Mouse (Mus musculus): ENCODE measurements around the gene Frmd8. TPM values are rescaled to one million over a fixed set of nuclear protein-coding genes. Genes with fewer than 3 reads are reported as not detected.
A peak's percentile ranks its signal among the peaks of the same experiment; 100 is the strongest.

Gene Frmd8
- polyA plus RNA-seq (2014; fragmentation: Nextera tagmentation; extraction: Ambion mirVana), result 21.2 and 24.4 TPM in 2 replicates

DNA sequence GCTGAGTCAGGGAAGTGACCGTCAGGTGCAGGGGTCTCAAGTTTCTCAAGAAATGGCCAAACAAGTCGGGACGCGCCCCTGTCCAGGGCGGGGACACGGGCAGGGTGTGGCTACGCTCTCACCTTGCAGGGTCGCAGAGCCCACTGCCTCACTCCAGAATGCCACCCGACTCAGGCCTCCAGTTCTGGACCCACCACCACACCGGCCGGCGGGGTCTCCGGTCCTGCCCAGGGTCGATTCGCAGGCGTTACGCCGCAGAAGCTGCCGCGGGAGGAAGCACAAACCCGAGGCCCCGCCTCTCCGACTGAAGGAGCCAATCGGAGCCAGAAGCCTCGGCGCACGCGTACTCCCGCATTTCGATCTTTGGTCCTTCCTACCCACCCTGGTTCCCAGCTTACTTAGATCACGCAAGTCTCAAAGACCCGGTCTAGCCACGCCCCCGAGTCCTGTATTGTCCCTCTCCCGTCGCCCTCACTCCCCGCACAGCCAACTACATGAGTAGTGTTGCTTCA lies at the start of gene Frmd8:
Frmd8 (minus strand) TSS at position 306 of the 512 bp plus-strand sequence.
- H3K9ac ChIP-seq (ENCODE audit: low read length), result peak within 1 kb of the TSS; percentile 64
- DNase-seq (ENCODE audit: low spot score) (peak; percentile 93), ATAC-seq (ENCODE audit: insufficient number of reproducible peaks, low FRiP score, low TSS enrichment, low read depth) (peak; percentile 82)
- H3K4me1 ChIP-seq (ENCODE audit: control insufficient read depth, insufficient read depth, low read length), result peaks cover 21% of the 10 kb centered on the region
- WGBS, result 0% methylated on average over 37 of the region's 37 CpGs
- no peaks in the 10 kb centered on the region for H3K9me3 ChIP-seq (ENCODE audit: control insufficient read depth, low read length)
- peak within 1 kb of the TSS; percentile 57 for H3K4me3 ChIP-seq (ENCODE audit: low read depth, low read length)
- peak within 1 kb of the TSS; percentile 68 for H3K4me2 ChIP-seq (ENCODE audit: low read depth, severe bottlenecking)
- H3K27ac ChIP-seq (replicated peaks; ENCODE audit: low read depth, low read length), result peak within 1 kb of the TSS; percentile 43
- H3K27me3 ChIP-seq (ENCODE audit: control insufficient read depth, insufficient read depth, low read length), result no peaks in the 10 kb centered on the region
- peaks cover 6% of the 10 kb centered on the region for H3K36me3 ChIP-seq (ENCODE audit: control insufficient read depth, insufficient read depth, low read length)

DNA sequence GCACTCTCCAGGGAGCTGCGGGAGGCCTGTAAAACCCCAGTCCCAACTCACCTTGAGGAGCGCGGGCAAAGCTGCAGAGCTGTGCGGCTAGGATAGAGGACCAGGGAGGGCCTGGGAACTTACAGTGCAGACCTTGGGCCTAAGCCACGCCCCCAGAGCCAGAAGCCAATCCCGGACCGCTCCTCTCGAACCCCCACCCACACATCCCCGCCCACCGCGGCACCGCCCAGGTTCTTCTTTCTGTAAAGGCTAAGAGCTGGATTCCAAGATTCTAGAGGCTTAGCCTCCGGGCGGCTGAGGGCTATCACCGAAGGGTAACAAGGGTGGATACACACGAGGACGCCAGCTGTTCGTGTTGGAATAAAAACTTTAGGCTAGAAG lies 49.6 kb upstream of the Frmd8 start, which contains the start of gene Cdc42ep2:
Cdc42ep2 (minus strand) TSS at position 104 of the 381 bp plus-strand sequence.
- under 1% methylated on average over 18 of the region's 18 CpGs for WGBS
- 0 out of 2 replicates have a peak, but pooled peaks cover 2% of the 10 kb centered on the region for H3K27me3 ChIP-seq (ENCODE audit: control insufficient read depth, insufficient read depth, low read length)
- no peak within 1 kb of the TSS for H3K9ac ChIP-seq (ENCODE audit: low read length)
- DNase-seq (ENCODE audit: low spot score) (peak; percentile 96), ATAC-seq (ENCODE audit: insufficient number of reproducible peaks, low FRiP score, low TSS enrichment, low read depth) (peak; percentile 89)
- H3K36me3 ChIP-seq (ENCODE audit: control insufficient read depth, insufficient read depth, low read length), result no peaks in the 10 kb centered on the region
- H3K9me3 ChIP-seq (ENCODE audit: control insufficient read depth, low read length), result no peaks in the 10 kb centered on the region
- H3K4me1 ChIP-seq (ENCODE audit: control insufficient read depth, insufficient read depth, low read length), result peaks cover 12% of the 10 kb centered on the region
- H3K27ac ChIP-seq (replicated peaks; ENCODE audit: low read depth, low read length), result no peak within 1 kb of the TSS
- H3K4me3 ChIP-seq (ENCODE audit: low read depth, low read length), result peak within 1 kb of the TSS; percentile 37
- peak within 1 kb of the TSS; percentile 90 for H3K4me2 ChIP-seq (ENCODE audit: low read depth, severe bottlenecking)

DNA sequence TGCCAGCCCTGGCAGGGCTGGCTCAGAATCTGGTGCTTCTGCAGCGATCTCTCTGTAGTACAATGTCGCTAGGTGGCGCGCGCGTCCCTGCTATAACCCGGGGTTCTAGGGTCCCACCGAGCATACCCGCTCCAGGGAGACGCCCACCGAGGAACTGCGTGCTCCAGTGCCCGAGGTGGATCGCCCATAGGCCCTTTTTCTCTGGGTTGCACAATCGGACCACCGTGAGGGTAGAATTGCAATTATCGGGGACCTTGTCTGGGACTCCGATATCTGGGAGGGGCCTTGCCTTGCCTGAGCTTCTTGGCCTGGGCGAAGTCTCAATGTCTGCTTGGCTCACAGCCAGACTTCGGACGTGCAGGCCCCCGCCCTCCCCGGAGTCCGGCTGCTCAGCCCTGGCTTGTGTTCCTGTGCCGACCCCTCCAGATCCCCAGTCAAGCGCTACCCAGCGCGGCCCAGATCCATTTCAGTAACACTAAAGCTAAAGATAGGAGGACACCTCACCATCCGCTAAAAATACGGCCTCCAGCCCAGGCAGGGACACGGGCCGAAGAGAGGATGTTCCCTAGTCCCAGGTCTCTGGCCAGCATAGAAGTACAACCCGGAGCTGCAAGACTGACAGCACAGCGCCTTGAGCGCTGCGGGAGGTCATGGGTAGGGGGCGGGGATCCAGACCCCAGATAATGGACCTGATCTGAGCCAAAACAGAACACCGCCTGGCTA lies 49.1 kb upstream of the Frmd8 start:
- Histone ChIP-seq H3K4me2 (ENCODE audit: low read depth, severe bottlenecking) (peak overlapping the region; percentile 90), H3K4me3 (ENCODE audit: low read depth, low read length) (peak overlapping the region; percentile 37), H3K9me3 (ENCODE audit: control insufficient read depth, low read length) (no peaks in the 10 kb centered on the region), H3K4me1 (ENCODE audit: control insufficient read depth, insufficient read depth, low read length) (peaks cover 12% of the 10 kb centered on the region), H3K27me3 (ENCODE audit: control insufficient read depth, insufficient read depth, low read length) (0 out of 2 replicates have a peak, but pooled peaks cover 2% of the 10 kb centered on the region), H3K36me3 (ENCODE audit: control insufficient read depth, insufficient read depth, low read length) (no peaks in the 10 kb centered on the region), H3K9ac (ENCODE audit: low read length) (no peak overlapping the region), H3K27ac (replicated peaks; ENCODE audit: low read depth, low read length) (no peak overlapping the region)
- ATAC-seq (ENCODE audit: insufficient number of reproducible peaks, low FRiP score, low TSS enrichment, low read depth) (peak; percentile 60), DNase-seq (ENCODE audit: low spot score) (peak; percentile 98)
- under 1% methylated on average over 38 of the region's 38 CpGs for WGBS

DNA sequence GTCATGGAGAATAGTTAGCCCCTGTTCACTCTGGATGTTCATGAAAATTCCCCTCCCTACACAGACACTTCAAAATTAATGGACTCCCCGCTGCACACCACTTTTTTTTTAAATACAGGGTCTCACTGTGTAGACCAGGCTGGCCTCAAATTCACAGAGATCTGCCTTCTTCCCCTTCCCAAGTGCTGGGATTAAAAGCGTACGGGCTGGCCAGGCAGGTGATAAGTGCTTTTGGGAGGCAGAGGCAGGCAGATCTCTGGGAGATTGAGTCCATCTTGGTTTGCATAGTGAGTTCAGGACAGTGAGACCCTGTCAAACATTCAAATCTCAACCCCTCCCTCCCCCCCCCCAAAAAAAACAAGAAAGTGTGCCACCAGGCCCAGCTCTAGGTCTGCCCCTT lies 47.9 kb upstream of the Frmd8 start:
- H3K27me3 ChIP-seq (ENCODE audit: control insufficient read depth, insufficient read depth, low read length), result 0 out of 2 replicates have a peak, but pooled peaks cover 2% of the 10 kb centered on the region
- ATAC-seq (ENCODE audit: insufficient number of reproducible peaks, low FRiP score, low TSS enrichment, low read depth), result no peak
- no peak for DNase-seq (ENCODE audit: low spot score)
- no peaks in the 10 kb centered on the region for H3K9me3 ChIP-seq (ENCODE audit: control insufficient read depth, low read length)
- no peak overlapping the region for H3K4me2 ChIP-seq (ENCODE audit: low read depth, severe bottlenecking)
- peaks cover 6% of the 10 kb centered on the region; the same call in 1 of the 2 replicates for H3K4me1 ChIP-seq (ENCODE audit: control insufficient read depth, insufficient read depth, low read length)
- 90% methylated on average over 3 of the region's 3 CpGs for WGBS
- no peak overlapping the region for H3K4me3 ChIP-seq (ENCODE audit: low read depth, low read length)
- H3K9ac ChIP-seq (ENCODE audit: low read length), result no peak overlapping the region
- H3K27ac ChIP-seq (replicated peaks; ENCODE audit: low read depth, low read length), result no peak overlapping the region
- H3K36me3 ChIP-seq (ENCODE audit: control insufficient read depth, insufficient read depth, low read length), result no peaks in the 10 kb centered on the region

DNA sequence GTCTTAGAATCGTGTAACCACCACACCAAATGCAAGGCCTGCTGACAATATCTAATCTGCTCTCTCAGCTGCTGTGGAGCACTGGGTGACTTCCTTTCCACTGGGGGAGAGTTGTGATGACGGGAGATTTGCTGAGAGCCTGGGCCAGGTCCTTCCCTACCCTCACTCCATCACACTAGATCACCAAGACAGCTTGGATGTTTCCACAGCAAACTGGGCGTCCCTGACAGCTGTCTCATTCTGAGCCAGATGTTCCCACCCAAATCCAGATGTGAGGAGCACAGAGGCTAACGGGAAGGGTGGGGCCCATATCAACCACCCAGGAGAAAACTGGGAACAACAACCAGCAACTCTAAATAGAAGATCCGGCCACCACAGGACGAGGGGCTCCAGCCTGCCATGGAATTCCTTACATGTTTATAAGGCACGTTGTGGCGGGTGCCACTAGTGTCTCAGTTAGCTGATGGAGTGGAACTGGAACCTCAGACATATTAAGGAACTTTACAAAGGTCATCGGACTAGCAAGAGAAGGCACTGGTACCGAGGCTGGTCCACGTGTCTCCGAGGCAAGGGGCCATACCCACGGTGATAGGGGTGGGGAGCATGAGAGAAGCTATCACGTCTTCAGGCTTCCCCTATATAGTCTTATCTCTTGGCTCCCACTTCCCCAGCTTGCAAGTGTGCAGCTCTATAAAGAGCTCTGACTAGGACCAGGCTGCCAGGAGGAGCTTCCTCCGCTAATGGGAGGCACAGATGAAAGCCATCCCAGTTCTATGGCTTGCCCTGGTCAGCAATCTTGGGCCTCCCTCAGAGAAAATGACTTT lies 47.3 kb upstream of the Frmd8 start:
- H3K4me1 ChIP-seq (ENCODE audit: control insufficient read depth, insufficient read depth, low read length), result peaks cover 6% of the 10 kb centered on the region; the same call in 1 of the 2 replicates
- H3K9me3 ChIP-seq (ENCODE audit: control insufficient read depth, low read length), result no peaks in the 10 kb centered on the region
- WGBS, result 73% methylated on average over 15 of the region's 15 CpGs
- H3K4me2 ChIP-seq (ENCODE audit: low read depth, severe bottlenecking), result no peak overlapping the region
- DNase-seq (ENCODE audit: low spot score) (no peak), ATAC-seq (ENCODE audit: insufficient number of reproducible peaks, low FRiP score, low TSS enrichment, low read depth) (no peak)
- no peak overlapping the region; the same call in 1 of the 2 replicates for H3K9ac ChIP-seq (ENCODE audit: low read length)
- no peaks in the 10 kb centered on the region for H3K36me3 ChIP-seq (ENCODE audit: control insufficient read depth, insufficient read depth, low read length)
- H3K4me3 ChIP-seq (ENCODE audit: low read depth, low read length), result no peak overlapping the region
- 0 out of 2 replicates have a peak, but pooled peaks cover 2% of the 10 kb centered on the region for H3K27me3 ChIP-seq (ENCODE audit: control insufficient read depth, insufficient read depth, low read length)
- H3K27ac ChIP-seq (replicated peaks; ENCODE audit: low read depth, low read length), result no peak overlapping the region

DNA sequence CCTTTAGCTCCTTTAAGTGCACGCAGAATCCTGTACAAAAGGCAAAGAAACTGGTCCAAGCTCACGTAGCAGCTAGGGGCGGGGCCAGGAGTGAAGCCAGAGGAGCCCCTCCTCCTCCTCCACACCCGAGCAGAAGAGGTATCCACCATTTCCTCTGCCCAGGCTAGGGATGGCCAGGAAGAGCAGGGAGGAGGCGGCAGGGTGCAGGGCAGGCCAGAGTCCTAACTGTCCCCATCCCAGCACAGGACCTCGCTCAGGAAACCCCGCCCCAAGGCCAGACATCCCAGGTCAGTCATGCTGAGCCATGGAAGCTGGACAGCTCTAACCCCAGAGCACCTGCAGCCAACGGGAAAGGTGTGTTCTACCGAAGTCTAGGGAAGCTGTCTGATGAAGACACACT lies 46.6 kb upstream of the Frmd8 start:
- no peak overlapping the region for H3K27ac ChIP-seq (replicated peaks; ENCODE audit: low read depth, low read length)
- no peaks in the 10 kb centered on the region for H3K9me3 ChIP-seq (ENCODE audit: control insufficient read depth, low read length)
- WGBS, result 20% methylated on average over 9 of the region's 9 CpGs
- H3K4me2 ChIP-seq (ENCODE audit: low read depth, severe bottlenecking), result peak overlapping the region; percentile 18; the same call in 1 of the 2 replicates
- ATAC-seq (ENCODE audit: insufficient number of reproducible peaks, low FRiP score, low TSS enrichment, low read depth) (no peak), DNase-seq (ENCODE audit: low spot score) (no peak)
- peaks cover 6% of the 10 kb centered on the region; the same call in 1 of the 2 replicates for H3K4me1 ChIP-seq (ENCODE audit: control insufficient read depth, insufficient read depth, low read length)
- H3K9ac ChIP-seq (ENCODE audit: low read length), result peak overlapping the region; percentile 27; the same call in 1 of the 2 replicates
- H3K36me3 ChIP-seq (ENCODE audit: control insufficient read depth, insufficient read depth, low read length), result no peaks in the 10 kb centered on the region
- 0 out of 2 replicates have a peak, but pooled peaks cover 2% of the 10 kb centered on the region for H3K27me3 ChIP-seq (ENCODE audit: control insufficient read depth, insufficient read depth, low read length)
- no peak overlapping the region for H3K4me3 ChIP-seq (ENCODE audit: low read depth, low read length)

DNA sequence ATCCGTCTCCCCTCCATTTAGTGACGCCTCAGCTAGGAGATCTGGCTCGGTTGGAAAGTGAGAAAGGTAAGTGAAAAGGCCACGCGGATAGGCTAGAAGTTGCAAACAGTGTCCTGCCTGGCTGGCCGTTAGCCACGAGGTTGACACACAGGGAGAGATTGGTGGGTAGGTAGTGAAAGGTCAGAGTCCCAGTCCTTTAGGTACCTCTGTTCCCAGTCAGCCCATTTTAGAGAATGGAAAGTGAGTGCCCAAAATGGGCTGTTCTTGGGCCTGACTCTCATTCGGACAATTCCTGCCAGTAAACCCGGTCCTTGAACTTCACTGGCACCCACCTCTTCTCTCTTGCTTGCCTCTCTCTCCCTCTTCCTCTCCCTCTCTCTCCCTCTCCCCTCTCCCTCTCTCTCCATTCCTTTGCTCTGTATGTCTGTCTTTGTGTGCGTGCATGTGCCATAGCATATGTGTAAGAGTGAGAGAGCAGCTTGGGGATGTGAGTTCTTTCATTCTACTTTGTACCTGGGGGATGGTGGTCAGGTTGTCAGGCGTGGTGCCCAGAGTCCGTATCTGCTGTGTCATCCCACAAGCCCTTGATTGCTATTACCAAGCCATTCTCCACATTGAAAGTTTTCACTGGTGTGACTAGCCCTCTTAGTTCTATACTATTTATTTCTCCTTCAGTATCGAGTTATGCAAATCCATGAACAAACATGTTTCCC lies 38.1 kb upstream of the Frmd8 start, which contains the start of gene Dpf2:
Dpf2 (minus strand) TSS at position 4 of the 713 bp plus-strand sequence.
- Histone ChIP-seq H3K9me3 (ENCODE audit: control insufficient read depth, low read length) (no peaks in the 10 kb centered on the region), H3K4me3 (ENCODE audit: low read depth, low read length) (peak within 1 kb of the TSS; percentile 80), H3K27me3 (ENCODE audit: control insufficient read depth, insufficient read depth, low read length) (no peaks in the 10 kb centered on the region), H3K27ac (replicated peaks; ENCODE audit: low read depth, low read length) (peak within 1 kb of the TSS; percentile 64), H3K4me1 (ENCODE audit: control insufficient read depth, insufficient read depth, low read length) (peaks cover 13% of the 10 kb centered on the region), H3K4me2 (ENCODE audit: low read depth, severe bottlenecking) (peak within 1 kb of the TSS; percentile 54), H3K36me3 (ENCODE audit: control insufficient read depth, insufficient read depth, low read length) (no peaks in the 10 kb centered on the region), H3K9ac (ENCODE audit: low read length) (peak within 1 kb of the TSS; percentile 95)
- WGBS, result 23% methylated on average over 13 of the region's 13 CpGs
- DNase-seq (ENCODE audit: low spot score) (no peak), ATAC-seq (ENCODE audit: insufficient number of reproducible peaks, low FRiP score, low TSS enrichment, low read depth) (peak; percentile 27)

All from limb, embryonic 11.5 days (tissue).